Comparison of ENCODE assay signal across 27 mouse cellular contexts in the genomic region with DNA sequence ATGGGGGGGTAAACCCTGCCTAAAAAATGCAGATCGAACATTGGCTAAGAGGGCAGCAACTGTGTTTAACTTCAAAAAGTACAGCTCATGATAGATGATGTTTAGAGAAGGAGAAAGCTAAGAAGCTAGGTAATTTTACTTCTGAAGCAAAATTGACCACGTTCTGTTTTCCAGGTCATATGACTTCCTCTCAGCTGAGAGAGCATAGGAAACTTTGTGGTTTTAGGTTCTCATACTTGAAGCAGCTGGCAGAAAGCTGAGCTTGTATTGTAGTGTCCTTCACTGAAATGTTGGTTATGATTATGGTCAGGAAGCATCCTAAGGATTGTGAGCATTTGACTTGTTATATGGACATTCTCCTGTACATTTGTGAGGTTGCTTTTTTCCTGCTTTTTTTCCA.
DNase-seq lines count a peak whose midpoint lies in the region; ATAC-seq lines count a peak whose summit lies in the region.
"Had no signal": no experiment of that assay in that cellular context is flagged by ENCODE, and none has a peak within 500 bp of the region (broad histone marks: within the 10 kb centered on the region; RNA-seq: fewer than 3 reads in every experiment).

No protein-coding gene starts in this region.

- peak; percentile 1 for DNase-seq in 416B (ENCODE audit: low read depth)
- DNase-seq in T-cell, adult 2 months (ENCODE audit: low spot score) = peak; percentile 3
- peak; percentile 32 for DNase-seq in naive thymus-derived CD4-positive, alpha-beta T cell, adult 2 months (ENCODE audit: low read depth)
- DNase-seq in layer of hippocampus, adult 8-10 months (ENCODE audit: low spot score in 2 of 2) = no peak
- DNase-seq in right cerebral cortex, adult 18-20 months = no peak
- DNase-seq in heart, postnatal 25 days (ENCODE audit: low spot score) = no peak
- DNase-seq: adrenal gland, postnatal 10 days; B cell, adult 2 months; cerebellum, adult 11 months; cerebellum, adult 2 months; cerebellum, adult 9-11 months; cerebellum, postnatal 25 days; forebrain, postnatal 0 days; gastrocnemius, adult 2 months; gastrocnemius, postnatal 14 days; heart, adult 11 months; heart, postnatal 10 days had no signal

- H3K27me3 ChIP-seq in liver, embryonic 12.5 days (replicated peaks) = no peaks in the 10 kb centered on the region; the same call in 1 of the 2 replicates
- H3K27me3 ChIP-seq: embryonic facial prominence, embryonic 12.5 days; embryonic facial prominence, embryonic 15.5 days; heart, embryonic 12.5 days; heart, embryonic 15.5 days; hindbrain, embryonic 12.5 days; hindbrain, embryonic 15.5 days had no signal

- H3K36me3 ChIP-seq in liver, embryonic 12.5 days = no peaks in the 10 kb centered on the region
- H3K36me3 ChIP-seq: embryonic facial prominence, embryonic 12.5 days; embryonic facial prominence, embryonic 15.5 days; heart, embryonic 12.5 days; heart, embryonic 15.5 days; hindbrain, embryonic 12.5 days; hindbrain, embryonic 15.5 days had no signal

- no peak overlapping the region for H3K4me3 ChIP-seq in liver, embryonic 12.5 days
- H3K4me3 ChIP-seq: embryonic facial prominence, embryonic 12.5 days; embryonic facial prominence, embryonic 15.5 days; gastrocnemius, adult 2 months; heart, embryonic 12.5 days; heart, embryonic 15.5 days; hindbrain, embryonic 12.5 days; hindbrain, embryonic 15.5 days had no signal

- no peaks in the 10 kb centered on the region for H3K9me3 ChIP-seq in liver, embryonic 12.5 days (replicated peaks)
- H3K9me3 ChIP-seq: embryonic facial prominence, embryonic 12.5 days; embryonic facial prominence, embryonic 15.5 days; heart, embryonic 12.5 days; heart, embryonic 15.5 days; hindbrain, embryonic 12.5 days; hindbrain, embryonic 15.5 days had no signal

- no peak overlapping the region for H3K9ac ChIP-seq in liver, embryonic 12.5 days
- H3K9ac ChIP-seq: embryonic facial prominence, embryonic 12.5 days; embryonic facial prominence, embryonic 15.5 days; forebrain, postnatal 0 days; heart, embryonic 12.5 days; heart, embryonic 15.5 days; hindbrain, embryonic 12.5 days; hindbrain, embryonic 15.5 days had no signal

- 25% methylated on average over 2 of the region's 2 CpGs for WGBS in liver, embryonic 12.5 days (ENCODE audit: insufficient replicate concordance)

- H3K4me1 ChIP-seq in liver, embryonic 12.5 days = no peaks in the 10 kb centered on the region
- H3K4me1 ChIP-seq: embryonic facial prominence, embryonic 12.5 days; embryonic facial prominence, embryonic 15.5 days; heart, embryonic 12.5 days; heart, embryonic 15.5 days; hindbrain, embryonic 12.5 days; hindbrain, embryonic 15.5 days had no signal

- H3K4me2 ChIP-seq in liver, embryonic 12.5 days = no peak overlapping the region
- H3K4me2 ChIP-seq: embryonic facial prominence, embryonic 12.5 days; embryonic facial prominence, embryonic 15.5 days; heart, embryonic 12.5 days; heart, embryonic 15.5 days; hindbrain, embryonic 12.5 days; hindbrain, embryonic 15.5 days had no signal

- peak; percentile 53 for ATAC-seq in CD4-positive, CD25-positive, alpha-beta regulatory T cell, adult 4 months
- no peak for ATAC-seq in liver, embryonic 12.5 days
- ATAC-seq: forebrain, embryonic 14.5 days; forebrain, postnatal 0 days; intestine, embryonic 16.5 days had no signal

- H3K27ac ChIP-seq in liver, embryonic 12.5 days = no peak overlapping the region
- H3K27ac ChIP-seq: embryonic facial prominence, embryonic 12.5 days; embryonic facial prominence, embryonic 15.5 days; gastrocnemius, adult 2 months; heart, embryonic 15.5 days; hindbrain, embryonic 12.5 days; hindbrain, embryonic 15.5 days had no signal

- intact Hi-C loops in heart, postnatal 25 days (cut with DNase I) = no loop called here

Comparison
In these comparisons a context has a peak if more than half of its experiments do, and no peak if none do; other contexts are left out.
1. DNase-seq: peak in 416B (single experiment), T-cell, adult 2 months (single experiment) and naive thymus-derived CD4-positive, alpha-beta T cell, adult 2 months (single experiment); none in layer of hippocampus, adult 8-10 months (0 of 2), right cerebral cortex, adult 18-20 months (single experiment) and heart, postnatal 25 days (single experiment).